Mouse (Mus musculus) limb, embryonic 11.5 days (tissue): ENCODE data around the gene Traip. TPM values are rescaled to one million over a fixed set of nuclear protein-coding genes. Genes with fewer than 3 reads are reported as not detected.
A peak's percentile ranks its signal among the peaks of the same experiment; 100 is the strongest.

ENCODE experiments used
- ATAC-seq: fragments of 200-750 bp; cut with Nextera tagmentation; 2 replicates; pipeline ENCODE4 v1.8.0; 2017; ENCODE audit warnings: low read depth; ENCODE audit not compliant: insufficient number of reproducible peaks, low FRiP score, low TSS enrichment
- DNase-seq: peaks from one replicate; pipeline ENCODE4 v3.0.0-alpha.2; 2015; ENCODE audit warnings: low spot score
- H3K27ac ChIP-seq: fragments of 300-500 bp; sonication (generic); replicated peaks from 2 replicates; pipeline ENCODE4 v1.5.1; 2014; ENCODE audit warnings: low read depth, mild to moderate bottlenecking, low read length
- H3K27me3 ChIP-seq: fragments of 300-500 bp; sonication (generic); 2 replicates; pipeline ENCODE4 v1.6.1; 2014; ENCODE audit warnings: mild to moderate bottlenecking, low read length, mixed read lengths; ENCODE audit not compliant: control insufficient read depth, insufficient read depth
- H3K36me3 ChIP-seq: fragments of 300-500 bp; sonication (generic); 2 replicates; pipeline ENCODE4 v1.6.1; 2014; ENCODE audit warnings: mild to moderate bottlenecking, low read length, moderate library complexity, mixed read lengths; ENCODE audit not compliant: control insufficient read depth, insufficient read depth
- H3K4me1 ChIP-seq: fragments of 300-500 bp; sonication (generic); 2 replicates; pipeline ENCODE4 v1.6.1; 2014; ENCODE audit warnings: low read length, mixed read lengths; ENCODE audit not compliant: control insufficient read depth, insufficient read depth
- H3K4me2 ChIP-seq: fragments of 300-500 bp; sonication (generic); 2 replicates; pipeline ENCODE4 v1.6.1; 2014; ENCODE audit warnings: low read depth, mild to moderate bottlenecking, moderate library complexity; ENCODE audit not compliant: severe bottlenecking
- H3K4me3 ChIP-seq: fragments of 300-500 bp; sonication (generic); 2 replicates; pipeline ENCODE4 v1.5.1; 2014; ENCODE audit warnings: low read depth, low read length
- H3K9ac ChIP-seq: fragments of 300-500 bp; sonication (generic); 2 replicates; pipeline ENCODE4 v1.6.1; 2014; ENCODE audit warnings: mild to moderate bottlenecking, low read length
- H3K9me3 ChIP-seq: fragments of 300-500 bp; sonication (generic); 2 replicates; pipeline ENCODE4 v1.6.1; 2016; ENCODE audit warnings: low read length; ENCODE audit not compliant: control insufficient read depth
- WGBS: fragments of 180-500 bp; shearing (Covaris S2); extraction: QIAGEN DNeasy Blood & Tissue Kit; methylation state at CpG from one replicate; pipeline ENCODE4 v1.1.7; 2014; 5-methylcytosine and 5-hydroxymethylcytosine counted together
- polyA plus RNA-seq: library from polyadenylated mRNA; unstranded; fragments of >200 nt; fragmentation: Nextera tagmentation; extraction: Ambion mirVana; gene quantifications from 2 replicates; pipeline ENCODE4 v1.2.1, GENCODE M21; 2014

Gene Traip
- polyA plus RNA-seq, 1 experiment from 2014 or later: 41.4 TPM

GRCm38 (mm10) chr9:107908410-107909158 lies 41.4 kb upstream of the Traip start:
- ATAC-seq (no peak), DNase-seq (no peak)
- H3K27me3 ChIP-seq: no peaks in the 10 kb centered on the region
- H3K4me1 ChIP-seq: peaks cover 20% of the 10 kb centered on the region
- no peaks in the 10 kb centered on the region for H3K9me3 ChIP-seq
- H3K27ac ChIP-seq: no peak overlapping the region
- no peak overlapping the region for H3K9ac ChIP-seq
- H3K4me3 ChIP-seq: no peak overlapping the region; the same call in 1 of the 2 replicates
- WGBS: 36% methylated on average over 18 of the region's 18 CpGs
- no peaks in the 10 kb centered on the region for H3K36me3 ChIP-seq
- H3K4me2 ChIP-seq: 0 out of 2 replicates have a peak overlapping the region, but pooled peaks have one; percentile 2

- no peak overlapping the region for H3K4me2 ChIP-seq
- no peak for DNase-seq
- no peaks in the 10 kb centered on the region for H3K36me3 ChIP-seq
- H3K9me3 ChIP-seq: no peaks in the 10 kb centered on the region
- 88% methylated on average over 15 of the region's 15 CpGs for WGBS
- no peak overlapping the region for H3K4me3 ChIP-seq
- H3K27me3 ChIP-seq: no peaks in the 10 kb centered on the region
- peaks cover 20% of the 10 kb centered on the region for H3K4me1 ChIP-seq
- no peak overlapping the region for H3K9ac ChIP-seq
- H3K27ac ChIP-seq: no peak overlapping the region
- ATAC-seq: no peak
These were observed 39.7 kb upstream of the Traip start for GRCm38 (mm10) chr9:107910025-107910769.

- Histone ChIP-seq H3K9ac (no peak overlapping the region), H3K4me2 (no peak overlapping the region), H3K27me3 (no peaks in the 10 kb centered on the region), H3K27ac (no peak overlapping the region), H3K4me1 (peaks cover 7% of the 10 kb centered on the region; the same call in 1 of the 2 replicates), H3K36me3 (no peaks in the 10 kb centered on the region), H3K4me3 (no peak overlapping the region), H3K9me3 (no peaks in the 10 kb centered on the region)
- DNase-seq (no peak), ATAC-seq (no peak)
- WGBS: 77% methylated on average over 16 of the region's 16 CpGs
These were observed 35.0 kb upstream of the Traip start for GRCm38 (mm10) chr9:107914764-107915420.

DNA sequence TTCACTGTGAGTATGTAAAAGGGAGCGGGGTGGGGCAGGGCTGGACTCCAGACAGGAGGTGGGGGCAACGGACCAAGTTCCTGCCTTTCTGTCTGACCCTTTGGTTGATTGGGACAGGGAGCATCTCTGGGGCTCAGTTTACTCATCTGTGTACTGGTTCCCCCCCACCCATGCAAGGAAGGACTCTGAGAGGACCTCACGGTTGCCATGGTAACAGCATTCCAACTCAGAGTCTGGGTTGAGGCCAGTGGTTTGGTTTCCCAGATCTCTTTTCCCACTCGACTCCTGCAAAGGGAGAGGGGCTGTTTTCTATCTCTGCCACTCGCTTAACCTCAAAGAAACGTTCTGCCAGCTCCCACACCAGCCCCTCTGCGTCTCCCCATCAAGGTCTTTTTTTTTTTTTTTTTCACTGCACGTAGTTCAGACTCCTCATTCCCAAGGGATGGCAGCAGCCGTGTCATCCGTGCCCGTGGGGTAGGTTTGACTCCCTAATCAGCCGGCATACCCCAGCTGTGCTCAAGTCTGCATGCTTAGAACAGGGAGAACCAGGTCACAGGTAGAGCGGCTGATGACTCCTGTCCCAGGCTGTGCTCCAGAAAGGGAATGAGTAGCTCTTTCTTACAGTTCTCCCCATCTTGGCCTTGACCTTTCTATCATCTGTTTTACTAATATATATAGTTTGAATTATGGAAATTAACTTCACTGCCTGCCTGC lies 31.9 kb upstream of the Traip start:
- 39% methylated on average over 13 of the region's 13 CpGs for WGBS
- no peak overlapping the region for H3K4me2 ChIP-seq
- H3K27ac ChIP-seq: no peak overlapping the region
- H3K36me3 ChIP-seq: no peaks in the 10 kb centered on the region
- DNase-seq (no peak), ATAC-seq (no peak)
- H3K4me1 ChIP-seq: peaks cover 7% of the 10 kb centered on the region; the same call in 1 of the 2 replicates
- H3K9me3 ChIP-seq: no peaks in the 10 kb centered on the region
- no peak overlapping the region for H3K9ac ChIP-seq
- no peak overlapping the region for H3K4me3 ChIP-seq
- no peaks in the 10 kb centered on the region for H3K27me3 ChIP-seq

DNA sequence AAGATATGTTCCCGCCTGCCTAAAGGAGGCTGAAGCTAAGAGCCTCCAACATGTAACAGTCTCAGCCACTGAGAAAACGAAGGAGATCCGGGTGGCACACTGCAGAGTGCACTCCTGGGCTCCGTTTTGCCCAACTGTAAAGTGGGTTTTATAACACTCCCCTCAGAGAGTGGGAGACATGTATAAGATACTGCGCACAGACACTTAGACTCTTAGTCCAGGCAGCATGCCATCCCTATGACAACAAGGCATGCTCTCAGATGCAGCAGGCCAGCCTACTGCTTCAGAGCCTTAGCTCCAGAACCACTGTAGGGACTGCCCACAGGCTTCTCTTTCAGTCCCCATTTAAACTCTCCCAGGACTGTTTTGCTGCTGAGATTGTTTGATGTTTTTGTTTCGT lies 31.1 kb upstream of the Traip start:
- DNase-seq: no peak
- WGBS: 80% methylated on average over 6 of the region's 6 CpGs
- no peaks in the 10 kb centered on the region for H3K9me3 ChIP-seq

DNA sequence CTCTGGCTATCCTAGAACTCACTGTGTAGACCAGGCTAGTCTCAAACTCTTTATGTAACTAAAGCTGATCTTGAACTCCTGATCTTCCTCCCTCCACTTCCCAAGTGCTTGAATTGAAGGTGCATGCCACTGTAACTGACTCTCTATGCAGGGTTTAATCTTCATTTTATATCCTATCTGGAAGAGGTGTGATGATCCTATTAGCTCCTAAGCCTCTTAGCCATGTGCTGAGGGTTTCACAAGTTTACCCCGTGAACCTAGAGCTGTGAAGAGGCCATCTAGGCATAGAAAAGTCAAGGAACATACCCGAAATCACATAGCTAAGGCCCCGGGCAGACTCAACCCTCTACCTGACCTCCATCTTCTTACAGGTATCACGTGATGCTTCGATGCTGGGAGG lies 30.5 kb upstream of the Traip start:
- Histone ChIP-seq H3K4me1 (peaks cover 7% of the 10 kb centered on the region; the same call in 1 of the 2 replicates), H3K27me3 (no peaks in the 10 kb centered on the region), H3K9me3 (no peaks in the 10 kb centered on the region), H3K4me2 (no peak overlapping the region), H3K36me3 (no peaks in the 10 kb centered on the region), H3K4me3 (no peak overlapping the region), H3K9ac (no peak overlapping the region), H3K27ac (no peak overlapping the region)
- ATAC-seq: no peak
- 89% methylated on average over 5 of the region's 5 CpGs for WGBS
- no peak for DNase-seq

More for the DNA sequence above, 31.1 kb upstream of the Traip start:
- H3K9ac ChIP-seq: no peak overlapping the region
- no peaks in the 10 kb centered on the region for H3K27me3 ChIP-seq
- no peak overlapping the region for H3K4me2 ChIP-seq
- H3K4me1 ChIP-seq: peaks cover 7% of the 10 kb centered on the region; the same call in 1 of the 2 replicates
- H3K4me3 ChIP-seq: no peak overlapping the region
- no peaks in the 10 kb centered on the region for H3K36me3 ChIP-seq
- ATAC-seq: no peak
- H3K27ac ChIP-seq: no peak overlapping the region

DNA sequence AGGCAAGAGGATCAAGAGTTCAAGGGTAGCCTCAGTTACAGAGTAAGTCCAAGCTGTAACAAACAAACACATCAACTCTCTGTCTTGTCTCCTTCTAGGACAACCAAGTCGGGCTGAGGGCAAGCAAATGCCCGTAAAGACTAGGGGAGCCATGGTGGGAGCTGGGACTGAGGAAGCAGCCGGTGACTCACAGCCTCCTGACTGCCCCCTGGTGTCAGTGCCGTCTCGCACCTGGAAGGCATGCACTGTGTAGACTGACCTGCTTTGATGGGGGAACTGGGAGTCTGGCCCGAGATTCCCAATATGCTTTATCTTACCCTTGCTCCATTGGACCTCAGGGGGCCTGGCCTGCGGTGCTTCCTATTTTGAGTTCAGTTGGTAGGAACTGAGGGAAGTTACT lies 26.9 kb upstream of the Traip start:
- no peak overlapping the region for H3K27ac ChIP-seq
- H3K4me3 ChIP-seq: no peak overlapping the region
- H3K36me3 ChIP-seq: no peaks in the 10 kb centered on the region
- no peak overlapping the region for H3K4me2 ChIP-seq
- 39% methylated on average over 7 of the region's 7 CpGs for WGBS
- no peaks in the 10 kb centered on the region for H3K27me3 ChIP-seq
- DNase-seq: peak; percentile 51
- H3K4me1 ChIP-seq: peaks cover 3% of the 10 kb centered on the region; the same call in 1 of the 2 replicates
- no peaks in the 10 kb centered on the region for H3K9me3 ChIP-seq
- no peak for ATAC-seq
- H3K9ac ChIP-seq: no peak overlapping the region

GRCm38 (mm10) chr9:107923956-107924355 lies 26.0 kb upstream of the Traip start:
- Histone ChIP-seq H3K4me3 (no peak overlapping the region), H3K27ac (no peak overlapping the region), H3K27me3 (no peaks in the 10 kb centered on the region), H3K9me3 (no peaks in the 10 kb centered on the region), H3K36me3 (no peaks in the 10 kb centered on the region), H3K9ac (no peak overlapping the region), H3K4me2 (no peak overlapping the region), H3K4me1 (no peaks in the 10 kb centered on the region)
- DNase-seq (no peak), ATAC-seq (no peak)
- WGBS: 68% methylated on average over 6 of the region's 6 CpGs
